Mouse (Mus musculus) thymus, postnatal 10 days (tissue): ENCODE results near the gene Gm9774.

Experiments
- DNase-seq, 2 experiments: peaks; one replicate each; pipeline ENCODE4 v3.0.0; 2021; ENCODE audit warnings: low spot score in 2 of 2

Gm9774 gene

DNA sequence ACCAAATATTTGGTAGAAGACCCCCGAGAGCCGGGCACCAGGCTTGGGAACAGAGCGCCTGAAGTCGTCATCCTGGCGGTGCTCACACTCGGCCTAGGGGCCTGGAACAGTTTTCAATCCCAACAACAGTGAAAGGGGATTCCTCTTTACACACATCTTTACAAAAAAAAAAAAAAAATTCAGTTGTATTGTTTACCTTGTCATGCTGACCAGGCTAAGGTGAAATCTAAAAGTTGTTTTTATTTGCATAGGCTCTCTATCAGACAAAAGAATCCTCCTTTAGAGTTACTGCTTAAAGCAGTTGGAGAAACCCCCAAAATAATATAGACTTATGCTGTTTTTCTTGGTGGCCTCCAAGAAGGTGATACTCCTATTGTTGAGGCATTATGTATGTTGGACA lies at the start of gene Gm9774:
Gene Gm9774, minus strand, starts transcription at position 101 of the 400 bp plus-strand sequence.
- DNase-seq, result no peak

DNA sequence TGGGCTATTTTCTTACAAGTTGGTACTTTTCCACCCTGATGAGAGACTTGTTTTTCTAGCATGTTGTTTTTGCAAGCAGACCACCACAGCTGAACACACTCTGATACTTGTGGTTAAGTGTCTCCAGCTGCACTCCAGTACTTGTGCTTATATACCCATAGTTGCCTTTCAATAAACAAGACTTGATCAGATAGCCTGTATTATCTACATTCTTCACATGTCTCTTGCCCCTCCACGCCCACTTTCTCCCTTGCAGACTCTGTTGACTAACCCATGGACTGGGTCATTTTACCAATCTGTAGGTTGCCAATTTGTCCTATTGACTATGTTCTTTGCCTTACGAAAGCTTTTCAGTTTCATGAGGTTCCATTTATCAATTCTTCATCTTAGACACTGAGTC lies 40.9 kb upstream of the Gm9774 start:
- DNase-seq, result no peak

DNA sequence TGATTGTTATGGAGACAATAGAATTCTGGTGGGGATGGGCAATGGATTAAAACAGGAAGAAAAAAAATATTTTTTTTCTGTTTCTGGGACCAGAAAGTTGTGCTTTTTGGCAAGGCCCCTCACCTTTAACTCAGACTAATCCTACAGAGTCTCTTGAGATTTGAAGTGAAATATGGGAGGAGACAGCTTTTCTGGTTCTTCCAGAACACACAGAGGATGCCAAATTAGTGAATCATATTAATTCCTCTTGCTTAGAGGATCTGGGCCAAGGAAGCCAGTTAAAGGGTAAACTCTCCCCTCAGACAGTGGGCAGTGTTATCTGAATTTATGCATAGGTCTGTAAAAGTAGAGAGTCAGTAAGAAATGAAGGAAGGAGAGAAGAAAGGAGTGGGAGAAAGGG lies 38.2 kb upstream of the Gm9774 start:
- no peak for DNase-seq

DNA sequence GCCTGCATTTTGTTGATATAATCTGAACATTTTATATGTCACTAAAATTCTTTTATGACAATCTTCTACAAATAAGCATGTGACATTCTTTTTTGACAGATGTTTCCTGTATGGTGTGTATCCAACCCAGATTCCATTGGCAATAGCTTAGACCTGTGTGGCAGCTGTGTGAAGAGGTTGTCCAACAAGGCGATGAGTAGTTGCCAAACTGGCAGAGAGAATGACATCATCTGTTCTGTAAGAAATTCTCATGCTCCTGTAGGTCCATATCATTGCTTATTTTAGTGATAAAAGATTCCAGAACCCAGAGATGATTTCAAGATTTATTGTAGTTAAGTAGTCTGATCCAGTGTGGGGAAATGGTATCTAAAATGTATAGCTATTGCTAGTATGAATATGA lies 37.4 kb upstream of the Gm9774 start:
- no peak for DNase-seq

DNA sequence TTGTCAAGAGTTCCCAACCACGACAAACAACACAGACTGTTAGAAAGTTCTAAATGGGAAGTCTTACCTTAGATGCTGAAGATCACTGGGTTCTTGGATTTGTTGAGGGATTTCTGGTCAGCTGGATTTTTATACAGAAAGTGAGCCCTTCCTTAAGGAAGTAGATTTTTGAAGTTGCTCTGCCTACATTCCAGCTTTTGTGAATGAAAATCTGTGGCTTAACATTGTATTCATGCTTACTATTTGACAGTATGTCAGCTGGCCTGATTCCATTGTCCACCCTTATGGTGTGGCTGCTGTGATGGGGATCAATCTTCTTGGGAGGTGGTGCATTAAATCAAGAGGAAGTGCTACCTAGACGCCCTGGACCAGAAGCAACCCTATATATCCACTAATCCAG lies 29.4 kb upstream of the Gm9774 start, which contains the start of gene Sprr3:
Gene Sprr3, minus strand, starts transcription at position 101 of the 400 bp plus-strand sequence.
- no peak for DNase-seq

DNA sequence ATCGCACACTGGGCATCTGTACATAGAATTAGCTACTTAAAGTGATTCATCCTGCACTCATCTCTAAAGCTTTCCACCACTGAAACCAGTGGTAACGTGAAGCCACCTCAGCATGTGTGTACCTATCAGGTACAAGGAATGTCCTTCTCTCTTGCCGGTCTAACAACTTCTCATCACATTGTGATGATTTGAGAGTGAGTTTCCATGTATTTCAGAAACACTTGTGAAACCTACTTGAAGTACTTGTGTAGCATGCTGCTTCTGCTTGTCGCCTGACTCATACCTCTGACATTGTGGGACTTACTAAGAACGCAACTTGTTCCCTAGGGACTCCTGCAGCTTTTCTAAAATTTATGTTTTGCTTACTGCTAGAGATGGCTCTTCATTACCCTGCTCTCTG lies 25.9 kb upstream of the Gm9774 start:
- DNase-seq, result no peak

DNA sequence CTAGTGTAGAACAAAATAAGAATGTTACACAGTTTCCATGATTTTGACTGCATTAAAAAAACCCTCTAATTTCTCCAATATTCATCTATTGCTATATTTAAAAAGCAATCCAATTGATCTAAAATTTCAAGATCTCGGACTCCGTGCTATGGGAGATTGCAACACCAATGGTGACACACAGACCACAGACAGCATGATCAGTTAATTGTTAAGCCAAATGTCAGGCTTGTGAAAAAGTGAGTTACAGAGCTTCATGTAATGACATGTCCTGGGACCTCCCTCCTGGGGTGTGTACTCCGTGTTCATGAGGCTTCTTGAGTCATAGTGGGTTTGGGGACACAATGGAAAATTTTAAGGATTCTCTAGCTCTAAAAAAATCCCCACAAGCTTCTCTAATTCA lies 11.0 kb upstream of the Gm9774 start:
- no peak for DNase-seq

DNA sequence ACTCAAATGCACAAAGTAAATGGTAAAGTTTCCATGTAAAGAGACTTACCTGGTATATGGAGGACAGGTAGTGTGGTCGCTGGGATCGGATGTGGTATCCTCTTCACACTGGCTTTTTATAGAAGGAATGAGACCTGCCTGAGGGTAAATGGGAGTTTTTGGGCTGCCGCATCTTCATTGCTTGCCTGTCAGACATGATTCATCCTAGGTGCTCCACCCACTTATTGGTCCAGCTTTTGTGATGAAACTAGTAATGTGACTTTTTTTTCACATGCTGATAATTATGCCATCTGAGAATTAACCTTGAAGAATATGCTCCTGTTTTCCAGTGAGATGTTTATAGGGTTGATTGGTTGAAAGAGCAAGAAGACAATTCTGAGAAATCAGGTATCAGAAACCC lies 9.5 kb upstream of the Gm9774 start, which contains the start of gene Sprr1b:
Gene Sprr1b, minus strand, starts transcription at position 101 of the 400 bp plus-strand sequence.
- no peak for DNase-seq

DNA sequence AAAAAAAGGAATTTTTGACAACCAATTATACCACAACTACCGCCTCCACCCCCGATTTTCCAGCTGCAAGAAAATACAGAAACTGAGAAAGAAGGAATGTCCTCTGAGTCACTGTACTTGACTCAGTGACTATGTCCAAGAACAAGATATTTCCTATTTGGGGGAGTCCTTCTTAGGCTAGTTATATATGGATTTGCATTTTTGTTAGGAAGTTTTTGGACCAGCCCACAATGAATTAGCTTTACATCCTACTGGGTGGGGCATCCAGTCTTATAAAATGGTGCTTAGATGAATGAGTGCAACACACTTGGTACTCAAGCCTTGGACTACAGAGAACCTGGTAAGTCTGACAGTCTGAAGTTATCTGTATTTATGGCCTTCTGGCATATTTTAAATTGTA lies 3.1 kb upstream of the Gm9774 start, which contains the start of gene Sprr2k:
Gene Sprr2k, plus strand, starts transcription at position 301 of the 400 bp plus-strand sequence.
- DNase-seq, result no peak

DNA sequence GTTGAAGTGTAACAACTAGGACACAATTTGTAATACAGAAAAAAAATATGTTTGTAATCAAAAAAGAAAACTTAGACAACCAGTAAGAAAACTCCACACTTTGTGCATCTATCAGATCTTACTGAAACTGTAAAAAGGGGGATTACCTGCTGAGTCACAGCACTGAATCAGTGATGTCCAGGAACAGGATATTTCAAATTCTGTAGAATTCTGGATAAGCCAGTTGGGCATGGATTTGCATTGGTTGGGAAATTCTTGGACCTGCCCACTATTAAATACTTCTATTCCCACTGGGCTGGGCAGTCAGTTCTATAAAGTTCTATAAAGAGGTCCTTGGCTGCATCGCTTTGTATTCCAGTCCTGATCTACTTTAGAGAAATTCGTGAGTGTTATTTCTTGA lies 11.4 kb downstream of the Gm9774 start, which contains the start of gene Sprr2j-ps:
Gene Sprr2j-ps, plus strand, starts transcription at position 301 of the 400 bp plus-strand sequence.
- DNase-seq, result no peak

DNA sequence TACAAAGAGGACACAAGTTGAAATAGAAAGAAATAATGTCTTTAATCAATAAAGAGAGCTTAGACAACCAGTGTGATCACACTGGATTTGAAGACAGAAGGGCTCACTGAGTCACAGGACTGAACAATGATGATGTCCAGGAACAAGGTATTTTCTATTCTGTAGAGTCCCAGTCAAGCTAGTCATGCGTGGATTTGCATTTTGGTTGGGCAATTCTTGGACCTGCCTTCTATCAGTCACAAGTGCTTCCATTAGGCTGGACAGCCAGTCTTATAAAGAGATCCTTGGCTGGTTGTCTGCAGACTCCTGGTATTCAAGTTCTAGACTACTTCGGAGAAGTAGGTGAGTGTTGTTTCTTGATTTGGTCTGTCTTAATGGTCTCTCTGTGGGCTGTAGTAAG lies 21.5 kb downstream of the Gm9774 start, which contains the start of gene Sprr2i:
Gene Sprr2i, plus strand, starts transcription at position 301 of the 400 bp plus-strand sequence.
- no peak for DNase-seq

DNA sequence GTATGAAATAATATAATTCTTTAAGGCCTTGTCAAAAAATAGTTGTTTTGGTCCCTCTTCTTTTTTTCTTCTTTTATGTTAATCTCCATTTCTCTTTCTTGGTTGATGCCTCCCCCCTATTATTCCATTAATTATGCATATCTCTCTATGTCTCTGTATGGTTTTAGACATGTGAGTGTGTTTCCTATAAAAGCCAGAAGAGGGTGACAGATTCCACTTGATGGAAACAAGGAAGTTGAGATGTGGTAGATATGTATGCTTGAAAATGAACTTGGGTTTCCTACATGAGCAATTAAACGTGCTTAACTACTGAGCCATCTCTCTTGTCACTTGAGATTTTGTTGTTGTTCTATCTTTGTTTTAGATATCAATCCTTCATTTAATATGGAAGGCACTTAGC lies 34.9 kb downstream of the Gm9774 start:
- DNase-seq, result no peak

DNA sequence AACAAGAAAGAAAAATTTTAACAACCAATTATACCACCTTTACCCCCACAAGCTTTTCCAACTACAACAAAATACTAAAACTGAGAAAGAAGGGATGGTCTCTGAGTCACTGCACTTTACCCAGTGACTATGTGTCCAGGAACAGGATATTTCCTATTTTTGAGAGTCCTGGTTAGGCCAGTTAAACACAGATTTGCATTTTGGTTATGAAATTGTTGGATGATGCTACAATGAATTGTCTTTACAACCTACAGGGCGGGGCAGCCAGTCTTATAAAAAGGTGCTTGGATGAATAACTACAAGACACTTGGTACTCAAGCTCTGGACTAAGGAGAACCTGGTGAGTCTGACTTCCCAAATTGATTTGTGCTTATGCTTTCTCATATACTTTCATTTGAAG lies 43.8 kb downstream of the Gm9774 start, which contains the start of gene Sprr2h:
Gene Sprr2h, plus strand, starts transcription at position 301 of the 400 bp plus-strand sequence.
- DNase-seq, result no peak
